Mouse (Mus musculus) granulocyte monocyte progenitor cell, adult 5-6 weeks (primary cell): Measurements from ENCODE around the gene Slc35e2. TPM values are rescaled to one million over a fixed set of nuclear protein-coding genes. Genes with fewer than 3 reads are reported as not detected.
"Not testable (repeated sequence)": the region's sequence is repeated elsewhere in the genome, so short reads cannot be mapped to it uniquely, and the experiment has no call there.

Experiments
- ATAC-seq: replicated peaks from 2 replicates; pipeline ENCODE4 v1.8.0; 2016; ENCODE audit warnings: mild to moderate bottlenecking, moderate TSS enrichment, inconsistent platforms; ENCODE audit not compliant: poor library complexity, severe bottlenecking
- total RNA-seq, 2 experiments: library from RNA; stranded (forward) in 1 of 2; stranded (reverse) in 1 of 2; fragments of 200-712, 200-1000 nt in 1 of 2; fragments of >200 nt in 1 of 2; fragmentation: Nextera tagmentation in 1 of 2; gene quantifications; 2 replicates each; pipeline ENCODE4 v1.2.3; 2014 to 2017

The Slc35e2 gene
- total RNA-seq, 2 experiments from 2014 or later: 10.3 to 16.8 TPM

GRCm38 (mm10) chr4:155666903-155667302 lies 65.7 kb downstream of the Slc35e2 start:
- peak; percentile 17; the same call in 1 of the 2 replicates for ATAC-seq

DNA sequence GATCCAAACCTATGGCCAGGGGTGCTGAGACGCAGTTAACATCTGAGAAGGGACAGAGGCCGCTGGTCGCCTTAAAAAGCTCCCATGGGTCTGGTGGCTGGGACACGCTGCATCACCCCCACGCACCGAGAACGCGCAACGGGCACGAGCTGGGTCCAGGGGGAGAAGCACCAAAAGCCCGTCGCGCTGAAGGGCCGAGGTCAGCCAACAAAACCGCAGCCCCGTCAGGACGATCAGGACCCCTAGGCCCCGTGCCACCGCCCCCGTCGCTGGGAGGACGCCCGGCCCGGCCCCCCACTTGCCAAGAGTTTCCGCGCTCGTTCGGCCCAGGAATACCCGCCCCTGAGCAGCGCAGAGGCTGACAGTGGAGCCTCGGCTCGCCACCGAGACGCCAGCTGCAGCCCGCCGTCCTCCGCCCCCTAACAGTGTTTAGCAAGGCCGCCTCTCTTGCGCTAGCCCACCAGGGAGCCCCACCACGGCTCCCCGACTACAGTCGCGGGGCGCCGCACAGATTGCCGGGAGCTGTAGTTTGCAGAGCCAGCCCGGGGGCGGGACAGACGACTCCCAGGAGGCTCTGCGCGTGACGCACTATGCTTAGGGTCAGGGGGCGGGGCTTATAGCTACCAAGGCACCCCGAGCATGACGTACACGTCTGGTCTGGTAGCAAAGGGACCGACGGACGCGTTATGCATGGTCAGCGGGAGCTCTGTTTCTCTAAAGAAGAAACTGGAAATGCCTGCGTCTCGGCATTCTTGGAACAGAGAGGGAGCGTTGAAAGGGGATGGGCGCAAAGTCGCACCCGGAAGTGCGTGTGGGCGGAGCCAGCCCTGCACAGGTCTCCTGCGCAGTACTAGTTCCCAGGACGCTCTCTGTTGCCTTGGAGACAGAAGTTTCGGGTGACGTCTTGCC lies 67.7 kb downstream of the Slc35e2 start, which contains the start of gene Mib2:
Gene Mib2, minus strand, starts transcription at position 510 of the 909 bp plus-strand sequence.
- peak; percentile 89 for ATAC-seq

GRCm38 (mm10) chr4:155669598-155670075 lies 68.4 kb downstream of the Slc35e2 start:
- ATAC-seq: no peak

DNA sequence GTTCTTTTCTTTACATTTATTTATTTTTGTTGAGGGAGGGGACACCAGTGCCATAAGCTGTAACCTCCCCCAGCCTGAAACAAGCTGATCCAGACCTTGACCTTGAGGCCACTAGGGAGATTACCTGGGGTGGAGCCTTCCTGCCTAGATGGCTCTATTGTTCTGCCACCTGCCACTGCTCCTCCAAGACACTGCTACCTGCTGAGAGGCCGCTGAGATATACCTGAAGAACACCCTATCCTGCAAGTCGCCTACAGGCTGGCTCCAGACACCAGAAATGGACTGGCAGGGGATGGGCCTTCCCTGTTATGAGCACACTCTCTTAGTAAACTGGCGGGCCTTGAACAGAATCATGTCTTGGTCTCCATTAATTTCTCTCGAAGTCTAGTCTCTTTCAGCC lies 69.0 kb downstream of the Slc35e2 start:
- not testable (repeated sequence) for ATAC-seq

DNA sequence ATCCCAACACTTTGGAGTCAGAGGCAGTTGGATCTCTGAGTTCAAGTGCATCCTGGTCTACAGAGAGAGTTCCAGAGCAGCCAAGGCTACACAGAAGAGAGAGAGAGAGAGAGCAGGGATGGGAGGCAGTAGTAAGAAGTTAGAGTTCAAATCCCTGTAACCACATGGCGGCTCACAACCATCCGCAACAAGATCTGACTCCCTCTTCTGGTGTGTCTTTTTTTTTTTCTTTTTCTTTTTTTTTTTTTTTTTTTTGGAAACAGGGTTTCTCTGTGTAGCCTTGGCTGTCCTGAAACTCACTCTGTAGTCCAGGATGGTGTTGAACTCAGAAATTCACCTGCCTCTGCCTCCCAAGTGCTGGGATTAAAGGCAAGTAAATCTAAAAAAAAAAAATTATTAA lies 70.9 kb downstream of the Slc35e2 start:
- ATAC-seq: no peak

Other genes with a start within 250 kb of the Slc35e2 start
- not detected in 2 replicates for gene Prkcz, start 240.1 kb upstream of the Slc35e2 start, total RNA-seq (2014; fragmentation: Nextera tagmentation)
- gene Prkcz, start 240.1 kb upstream of the Slc35e2 start, total RNA-seq (2017): not detected in 2 replicates
- gene Gabrd, start 203.3 kb upstream of the Slc35e2 start, total RNA-seq (2014; fragmentation: Nextera tagmentation): not detected in 2 replicates
- not detected in 2 replicates for gene Gabrd, start 203.3 kb upstream of the Slc35e2 start, total RNA-seq (2017)
- gene Cfap74, start 192.2 kb upstream of the Slc35e2 start, total RNA-seq (2014; fragmentation: Nextera tagmentation): 0.92 TPM in 1 of 2 replicates, not detected in the other
- 0.13 TPM in 1 of 2 replicates, not detected in the other for gene Cfap74, start 192.2 kb upstream of the Slc35e2 start, total RNA-seq (2017)
- gene Tmem52, start 132.3 kb upstream of the Slc35e2 start, total RNA-seq (2014; fragmentation: Nextera tagmentation): not detected in 2 replicates
- gene Tmem52, start 132.3 kb upstream of the Slc35e2 start, total RNA-seq (2017): not detected in 2 replicates
- 220 and 223 TPM in 2 replicates for gene Gnb1, start 110.1 kb upstream of the Slc35e2 start, total RNA-seq (2014; fragmentation: Nextera tagmentation)
- gene Gnb1, start 110.1 kb upstream of the Slc35e2 start, total RNA-seq (2017): 135 and 137 TPM in 2 replicates
- 70.8 and 90.6 TPM in 2 replicates for gene Nadk, start 39.0 kb upstream of the Slc35e2 start, total RNA-seq (2014; fragmentation: Nextera tagmentation)
- 74.1 and 76.1 TPM in 2 replicates for gene Nadk, start 39.0 kb upstream of the Slc35e2 start, total RNA-seq (2017)
- gene Cdk11b, start 23.4 kb downstream of the Slc35e2 start, total RNA-seq (2014; fragmentation: Nextera tagmentation): 53.9 and 57.8 TPM in 2 replicates
- gene Cdk11b, start 23.4 kb downstream of the Slc35e2 start, total RNA-seq (2017): 42.1 and 44.8 TPM in 2 replicates
- not detected in 2 replicates for gene Gm10563, start 44.0 kb downstream of the Slc35e2 start, total RNA-seq (2014; fragmentation: Nextera tagmentation)
- gene Gm10563, start 44.0 kb downstream of the Slc35e2 start, total RNA-seq (2017): not detected in 2 replicates
- not detected in 2 replicates for gene Mmp23, start 52.0 kb downstream of the Slc35e2 start, total RNA-seq (2014; fragmentation: Nextera tagmentation)
- gene Mmp23, start 52.0 kb downstream of the Slc35e2 start, total RNA-seq (2017): not detected in 2 replicates
- gene Mib2, start 67.8 kb downstream of the Slc35e2 start, total RNA-seq (2014; fragmentation: Nextera tagmentation): 2.9 and 18.0 TPM in 2 replicates
- gene Mib2, start 67.8 kb downstream of the Slc35e2 start, total RNA-seq (2017): 15.6 and 17.7 TPM in 2 replicates
- 2.8 and 7.6 TPM in 2 replicates for gene Fndc10, start 92.9 kb downstream of the Slc35e2 start, total RNA-seq (2014; fragmentation: Nextera tagmentation)
- gene Fndc10, start 92.9 kb downstream of the Slc35e2 start, total RNA-seq (2017): 0.88 and 2.1 TPM in 2 replicates
- gene Ssu72, start 103.4 kb downstream of the Slc35e2 start, total RNA-seq (2014; fragmentation: Nextera tagmentation): 58.5 and 75.8 TPM in 2 replicates
- 80.5 and 99.6 TPM in 2 replicates for gene Ssu72, start 103.4 kb downstream of the Slc35e2 start, total RNA-seq (2017)
- gene Tmem240, start 133.4 kb downstream of the Slc35e2 start, total RNA-seq (2014; fragmentation: Nextera tagmentation): 0.32 and 0.95 TPM in 2 replicates
- 0.31 TPM in 1 of 2 replicates, not detected in the other for gene Tmem240, start 133.4 kb downstream of the Slc35e2 start, total RNA-seq (2017)
- gene Atad3a, start 159.7 kb downstream of the Slc35e2 start, total RNA-seq (2014; fragmentation: Nextera tagmentation): 66.8 and 134 TPM in 2 replicates
- gene Atad3a, start 159.7 kb downstream of the Slc35e2 start, total RNA-seq (2017): 95.3 and 118 TPM in 2 replicates
- not detected in 2 replicates for gene Vwa1, start 173.3 kb downstream of the Slc35e2 start, total RNA-seq (2014; fragmentation: Nextera tagmentation)
- gene Vwa1, start 173.3 kb downstream of the Slc35e2 start, total RNA-seq (2017): 0.26 and 0.36 TPM in 2 replicates
- not detected in 2 replicates for gene Tmem88b, start 184.5 kb downstream of the Slc35e2 start, total RNA-seq (2014; fragmentation: Nextera tagmentation)
- not detected in 2 replicates for gene Tmem88b, start 184.5 kb downstream of the Slc35e2 start, total RNA-seq (2017)
- not detected in 2 replicates for gene Ankrd65, start 189.0 kb downstream of the Slc35e2 start, total RNA-seq (2014; fragmentation: Nextera tagmentation)
- gene Ankrd65, start 189.0 kb downstream of the Slc35e2 start, total RNA-seq (2017): not detected in 2 replicates
- gene Mrpl20, start 201.5 kb downstream of the Slc35e2 start, total RNA-seq (2014; fragmentation: Nextera tagmentation): 191 and 198 TPM in 2 replicates
- 84.2 and 91.1 TPM in 2 replicates for gene Mrpl20, start 201.5 kb downstream of the Slc35e2 start, total RNA-seq (2017)
- gene Ccnl2, start 211.1 kb downstream of the Slc35e2 start, total RNA-seq (2014; fragmentation: Nextera tagmentation): 94.6 and 104 TPM in 2 replicates
- gene Ccnl2, start 211.1 kb downstream of the Slc35e2 start, total RNA-seq (2017): 75.5 and 84.0 TPM in 2 replicates
- 130 and 149 TPM in 2 replicates for gene Aurkaip1, start 229.9 kb downstream of the Slc35e2 start, total RNA-seq (2014; fragmentation: Nextera tagmentation)
- 101 and 159 TPM in 2 replicates for gene Aurkaip1, start 229.9 kb downstream of the Slc35e2 start, total RNA-seq (2017)
- 0.39 TPM in 1 of 2 replicates, not detected in the other for gene Mxra8, start 238.3 kb downstream of the Slc35e2 start, total RNA-seq (2014; fragmentation: Nextera tagmentation)
- gene Mxra8, start 238.3 kb downstream of the Slc35e2 start, total RNA-seq (2017): not detected in 2 replicates
- 10.1 and 20.3 TPM in 2 replicates for gene Dvl1, start 246.0 kb downstream of the Slc35e2 start, total RNA-seq (2014; fragmentation: Nextera tagmentation)
- 12.4 and 21.6 TPM in 2 replicates for gene Dvl1, start 246.0 kb downstream of the Slc35e2 start, total RNA-seq (2017)